Mouse (Mus musculus) Patski (cell line): Measurements from ENCODE around the gene Fam205c. TPM values are rescaled to one million over a fixed set of nuclear protein-coding genes. Genes with fewer than 3 reads are reported as not detected.

Experiments
- ATAC-seq: fragments of 100-300 bp; one replicate; pipeline ENCODE4 v1.8.0; 2021
- CTCF ChIA-PET: fragments of 350-600 bp; sonication (Branson Sonifier 250); formaldehyde crosslinking; loops from one replicate; lab custom pipeline; 2022; ENCODE audit warnings: inconsistent platforms; lab: Charles Lee
- POLR2A ChIA-PET: fragments of 350-600 bp; sonication (Branson Sonifier 250); formaldehyde crosslinking; loops from one replicate; lab custom pipeline; 2022; ENCODE audit warnings: antibody characterized with exemption, inconsistent platforms; lab: Charles Lee
- DNase-seq: peaks from one replicate; pipeline ENCODE4 v3.0.0-alpha.2; 2011; ENCODE audit warnings: low read depth, low spot score
- H3K27me3 ChIP-seq: fragments of 371-371 bp; one replicate; pipeline ENCODE4 v1.5.1; 2021
- CTCF ChIP-seq: fragments of 100-300 bp; IDR thresholded peaks from one replicate; pipeline ENCODE4 v1.5.1; 2021
- in situ Hi-C: fragments of 300-500 bp; cut with MboI; formaldehyde crosslinking; loops from 3 replicates; pipeline ENCODE4 v1.11.1; 2018; ENCODE audit warnings: low pct_unique_long_range_greater_than_20kb, mixed read lengths
- polyA plus RNA-seq: library from polyadenylated mRNA; unstranded; gene quantifications from one replicate; pipeline ENCODE4 v1.2.3, GENCODE M21; 2021

Fam205c gene
- not detected for polyA plus RNA-seq

DNA sequence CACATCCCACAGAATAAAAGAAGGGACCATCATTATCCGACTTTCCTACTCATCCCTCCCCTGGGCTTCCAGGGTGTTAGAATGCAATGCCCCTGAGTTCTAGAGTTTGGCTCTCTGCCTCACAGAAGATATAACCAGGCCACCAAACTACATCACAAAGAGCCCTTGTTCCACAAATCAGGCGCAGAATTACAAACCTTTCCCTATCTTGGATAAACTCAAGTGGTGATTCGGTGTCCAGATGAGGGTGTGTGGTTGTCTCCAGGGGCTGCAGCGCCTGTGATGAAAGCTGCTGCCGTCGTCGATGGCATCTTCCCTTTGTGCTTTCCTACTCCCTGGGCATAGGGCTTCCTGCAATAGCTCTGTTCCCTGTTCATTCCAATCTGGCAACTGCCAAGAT is at the start of gene Fam205c:
TSS of gene Fam205c (minus strand) at position 101 of the 400 bp plus-strand sequence.
- ATAC-seq (no peak), DNase-seq (no peak)
- POLR2A ChIA-PET = no interaction called here
- in situ Hi-C loops = no loop called here
- CTCF ChIA-PET = no interaction called here
- TF ChIP-seq CTCF = no peak
- H3K27me3 ChIP-seq = peaks cover 29% of the 10 kb centered on the region

DNA sequence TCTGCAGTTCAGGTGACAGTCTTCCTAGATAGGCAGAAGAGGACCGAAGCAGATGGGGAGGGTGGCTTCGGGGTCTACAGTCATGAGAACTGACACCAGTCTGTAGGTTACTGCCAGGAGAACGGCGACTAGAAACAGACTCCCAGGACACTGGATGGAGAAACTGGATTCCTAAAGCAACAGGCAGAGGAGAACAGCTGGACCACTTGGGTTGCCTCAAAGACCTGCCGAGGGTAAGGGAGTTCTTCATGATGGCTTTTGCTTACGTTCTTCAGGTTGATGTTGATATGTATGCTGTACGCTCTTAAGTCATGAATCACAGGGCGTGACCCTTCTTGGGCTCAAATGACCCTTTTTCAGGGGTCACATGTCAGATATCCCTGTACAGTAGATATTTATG is 48.4 kb upstream of the Fam205c start:
- ChIA-PET CTCF (no interaction called here), POLR2A (no interaction called here)
- in situ Hi-C loops = no loop called here
- no peak for DNase-seq
- ATAC-seq = no peak
- peaks cover 27% of the 10 kb centered on the region for H3K27me3 ChIP-seq
- TF ChIP-seq CTCF = no peak

DNA sequence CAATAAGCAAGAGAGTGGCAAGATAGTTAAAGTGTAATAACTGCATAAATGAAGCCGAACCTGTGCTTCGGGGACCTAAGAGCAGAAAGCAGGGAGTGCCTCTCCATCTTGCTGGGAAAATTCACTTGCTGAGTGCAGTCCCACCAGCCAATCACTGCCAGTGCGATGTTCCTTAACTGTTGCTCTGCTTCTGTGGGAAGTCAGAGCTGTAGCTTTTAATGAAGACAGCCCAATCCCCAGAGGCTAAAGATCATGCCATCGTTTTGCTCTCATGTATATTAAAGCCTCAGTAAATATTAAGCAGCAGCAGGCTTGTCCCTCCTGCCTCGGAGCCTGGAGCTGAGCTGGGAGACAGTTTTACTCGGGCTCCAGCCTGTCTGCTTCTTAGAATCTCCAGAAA is 48.0 kb upstream of the Fam205c start:
- ChIA-PET CTCF (no interaction called here), POLR2A (no interaction called here)
- no peak for TF ChIP-seq CTCF
- no peak for DNase-seq
- in situ Hi-C loops = no loop called here
- H3K27me3 ChIP-seq = peaks cover 29% of the 10 kb centered on the region
- no peak for ATAC-seq

DNA sequence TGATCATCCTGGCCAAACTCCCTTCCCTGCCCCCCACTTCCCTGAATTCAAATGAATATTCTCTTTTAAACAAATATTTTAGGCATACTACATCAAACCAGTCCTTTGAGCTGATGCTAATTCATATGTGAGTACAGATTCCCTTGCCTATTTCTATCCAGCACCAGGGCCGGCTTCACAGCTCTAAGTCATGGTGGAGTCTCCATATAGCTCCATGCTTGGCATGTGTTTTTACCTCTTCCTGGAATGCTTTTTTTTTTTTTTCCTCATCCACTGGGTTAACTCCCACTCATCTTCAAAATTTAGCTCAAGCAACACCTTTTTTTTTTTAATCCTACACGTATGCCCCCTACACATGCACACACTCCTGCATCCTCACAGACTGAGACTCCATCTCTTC is 47.5 kb upstream of the Fam205c start:
- ChIA-PET CTCF (no interaction called here), POLR2A (no interaction called here)
- in situ Hi-C loops = no loop called here
- TF ChIP-seq CTCF = no peak
- H3K27me3 ChIP-seq = peaks cover 32% of the 10 kb centered on the region
- DNase-seq = no peak
- no peak for ATAC-seq

DNA sequence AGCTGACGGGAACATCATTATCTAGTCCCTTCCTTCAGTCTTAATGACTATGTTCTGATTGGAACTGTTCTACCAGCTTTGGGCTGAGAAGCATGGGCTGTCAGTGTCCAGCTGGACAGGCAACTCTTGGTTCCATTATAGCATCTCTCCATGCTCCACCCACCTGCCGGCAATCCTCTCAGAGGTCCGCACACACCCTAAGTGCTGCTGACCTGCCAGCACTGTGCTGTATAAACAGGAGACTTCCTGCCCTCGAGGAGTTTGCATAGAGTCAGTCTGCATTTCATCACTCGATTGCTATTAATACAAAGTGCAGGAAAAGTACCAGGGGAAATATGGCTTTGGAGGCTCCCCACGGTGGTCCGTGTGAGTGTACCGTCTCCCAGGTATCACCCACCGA is 46.7 kb upstream of the Fam205c start:
- no peak for TF ChIP-seq CTCF
- in situ Hi-C loops = no loop called here
- CTCF ChIA-PET = no interaction called here
- POLR2A ChIA-PET = no interaction called here
- no peak for DNase-seq
- H3K27me3 ChIP-seq = peaks cover 36% of the 10 kb centered on the region
- ATAC-seq = no peak

DNA sequence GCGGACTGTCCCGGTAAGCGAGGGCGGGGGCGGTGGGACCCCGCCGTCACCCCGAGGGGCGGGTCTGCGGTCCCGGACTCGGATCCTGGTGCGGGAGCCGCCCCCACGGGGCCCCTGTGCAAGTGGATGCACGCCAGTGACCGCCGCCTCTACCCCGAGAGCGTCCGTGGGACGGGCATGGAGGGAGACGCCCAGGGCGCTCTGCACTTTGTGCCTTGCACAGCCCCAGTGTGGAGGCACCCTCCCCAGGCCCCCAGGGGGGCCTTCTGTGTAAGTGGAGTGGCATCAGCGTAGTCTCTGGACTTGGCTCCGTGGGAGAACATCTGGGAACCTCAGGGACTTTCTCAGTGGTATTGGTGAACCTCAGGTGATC is 43.4 kb upstream of the Fam205c start:
- in situ Hi-C loops = no loop called here
- no peak for DNase-seq
- ChIA-PET CTCF (no interaction called here), POLR2A (no interaction called here)
- no peak for ATAC-seq
- no peak for TF ChIP-seq CTCF
- H3K27me3 ChIP-seq = peaks cover 49% of the 10 kb centered on the region

DNA sequence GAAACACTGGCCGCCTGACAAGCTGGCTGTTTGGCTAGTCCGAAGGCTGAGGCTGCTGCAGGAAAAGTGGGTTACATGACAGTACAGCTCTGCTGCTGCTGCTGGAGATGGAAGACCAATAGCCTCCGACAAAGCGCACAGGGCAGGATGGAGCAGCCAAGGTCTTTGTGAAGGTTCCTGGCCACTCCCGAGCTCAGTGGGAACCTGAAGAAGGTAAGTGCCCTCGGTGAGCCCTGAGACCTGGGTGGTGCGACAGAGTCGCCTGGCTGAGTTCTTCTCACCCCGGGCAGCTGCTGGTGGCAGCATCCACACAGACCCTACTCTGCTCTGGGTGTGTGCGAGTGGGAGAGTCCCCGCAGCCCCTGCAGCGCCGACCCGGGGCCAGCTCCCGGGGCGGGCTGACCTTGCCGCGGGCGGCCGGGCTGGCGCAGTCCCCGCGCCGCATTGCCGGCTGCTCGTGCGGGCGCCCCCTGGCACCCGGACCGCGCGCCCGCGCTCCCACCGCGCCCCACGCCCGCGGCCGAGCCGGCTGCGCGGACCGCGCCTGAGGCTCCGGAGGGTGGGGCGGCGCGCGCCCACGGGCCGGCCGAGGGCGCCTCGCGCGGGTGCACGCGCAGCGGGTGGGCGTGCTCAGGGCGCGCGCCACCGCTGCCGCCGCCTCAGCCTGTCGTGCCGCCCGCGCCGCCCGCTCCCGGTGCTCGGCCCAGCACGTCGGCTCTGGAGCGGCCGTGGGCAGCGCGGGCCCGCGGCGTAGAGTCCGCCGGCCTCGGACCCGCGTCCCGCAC is 42.8 kb upstream of the Fam205c start, which contains the start of gene Phf24:
TSS of gene Phf24 (plus strand) at position 44 of the 785 bp plus-strand sequence.
- no peak for DNase-seq
- no peak for TF ChIP-seq CTCF
- ChIA-PET POLR2A (no interaction called here), CTCF (no interaction called here)
- ATAC-seq = no peak
- in situ Hi-C loops = no loop called here
- H3K27me3 ChIP-seq = peaks cover 49% of the 10 kb centered on the region

DNA sequence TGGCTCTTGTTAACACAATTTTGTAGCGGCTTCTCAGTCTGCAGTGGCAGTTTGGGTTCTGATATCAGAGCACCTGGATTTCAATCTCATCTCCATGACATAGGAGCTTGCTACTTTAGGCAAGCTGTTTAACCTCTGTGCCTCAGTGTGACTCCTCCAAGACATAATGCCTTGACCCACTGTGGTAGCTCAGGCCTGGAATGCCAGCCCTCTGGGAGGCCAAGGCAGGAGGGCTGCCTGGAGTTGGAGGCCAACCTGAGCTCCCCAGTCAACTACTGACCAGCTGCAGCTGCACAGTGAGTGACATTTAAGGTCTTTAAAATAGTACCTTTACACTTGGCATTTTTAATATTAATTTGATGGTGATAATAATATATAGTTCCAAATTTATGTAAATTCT is 41.9 kb upstream of the Fam205c start:
- ChIA-PET CTCF (no interaction called here), POLR2A (no interaction called here)
- in situ Hi-C loops = no loop called here
- DNase-seq = no peak
- no peak for ATAC-seq
- no peak for TF ChIP-seq CTCF
- H3K27me3 ChIP-seq = peaks cover 49% of the 10 kb centered on the region

DNA sequence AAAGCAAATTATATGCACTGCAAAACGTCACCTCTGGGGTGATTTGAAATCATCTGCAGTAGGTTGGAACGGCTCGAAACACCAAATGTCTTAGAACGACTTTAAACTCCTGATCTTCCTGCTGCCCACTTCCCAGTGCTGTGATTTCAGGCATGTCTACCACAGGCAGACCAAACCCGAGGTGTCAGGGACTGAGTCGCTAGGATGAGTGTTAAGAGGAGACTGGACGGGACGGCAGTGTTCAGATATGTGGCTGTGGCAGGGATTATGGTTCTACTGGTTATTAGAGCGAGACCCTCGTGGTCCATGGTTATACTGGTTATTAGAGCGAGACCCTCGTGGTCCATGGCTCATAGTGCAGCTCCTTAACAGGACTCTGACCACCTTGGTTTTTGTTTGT is 41.3 kb upstream of the Fam205c start:
- CTCF ChIA-PET = no interaction called here
- in situ Hi-C loops = no loop called here
- TF ChIP-seq CTCF = no peak
- peaks cover 46% of the 10 kb centered on the region for H3K27me3 ChIP-seq
- no peak for ATAC-seq
- no peak for DNase-seq
- POLR2A ChIA-PET = interaction anchor here (0.6 kb wide), 1 partner anchor 136 kb away, joined by 3 read pairs; no protein-coding TSS in a partner anchor

DNA sequence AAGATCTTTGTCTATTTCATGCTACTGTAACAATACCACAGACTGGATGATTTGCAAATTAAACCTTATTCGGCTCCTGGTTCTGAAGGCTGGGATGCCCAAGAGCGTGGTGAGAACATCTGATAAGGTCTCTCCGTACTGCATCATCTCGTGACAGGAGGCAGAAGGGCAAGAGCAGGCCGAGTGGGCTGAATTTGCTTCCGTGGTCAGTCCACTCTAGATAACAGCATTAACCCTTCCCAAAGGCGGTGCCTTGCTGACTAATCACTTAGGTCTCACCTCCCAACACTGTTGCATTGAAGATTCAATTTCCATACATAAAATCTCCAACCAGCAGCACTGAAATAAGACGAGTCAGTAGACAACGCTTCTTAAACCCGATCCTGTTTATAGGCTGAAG is 39.4 kb upstream of the Fam205c start:
- in situ Hi-C loops = no loop called here
- no peak for DNase-seq
- ChIA-PET POLR2A (no interaction called here), CTCF (no interaction called here)
- no peak for ATAC-seq
- peaks cover 51% of the 10 kb centered on the region for H3K27me3 ChIP-seq
- TF ChIP-seq CTCF = no peak

DNA sequence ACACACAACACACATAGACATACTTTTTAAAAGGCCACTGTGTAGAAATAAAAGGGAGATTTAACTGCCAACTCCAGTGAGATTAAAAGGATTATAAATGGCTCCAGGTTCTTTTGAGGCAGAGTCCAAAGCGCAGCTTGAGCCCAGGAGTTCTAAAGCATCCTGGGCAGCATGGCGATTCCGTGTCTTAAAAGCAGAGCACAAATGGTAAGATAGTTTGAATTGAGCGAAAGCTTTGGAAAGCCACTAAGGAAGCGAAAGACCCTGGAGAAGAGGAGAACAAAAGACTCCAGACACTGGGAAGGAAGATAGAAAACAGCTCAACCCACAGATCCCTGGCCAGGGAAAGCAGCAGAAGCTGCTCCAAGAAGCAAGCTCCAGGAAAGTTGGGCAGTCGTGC is 30.9 kb upstream of the Fam205c start:
- no peak for TF ChIP-seq CTCF
- DNase-seq (no peak), ATAC-seq (no peak)
- POLR2A ChIA-PET = no interaction called here
- in situ Hi-C loops = no loop called here
- CTCF ChIA-PET = no interaction called here
- H3K27me3 ChIP-seq = peaks cover 29% of the 10 kb centered on the region
